Mouse (Mus musculus) liver, embryonic 14.5 days (tissue): ENCODE data around the gene Pmepa1. TPM values are rescaled to one million over a fixed set of nuclear protein-coding genes. Genes with fewer than 3 reads are reported as not detected.

Experiments
- ATAC-seq: fragments of 200-750 bp; cut with Nextera tagmentation; 2 replicates; pipeline ENCODE4 v1.8.0; 2017; ENCODE audit warnings: moderate number of reproducible peaks, mild to moderate bottlenecking, moderate library complexity; ENCODE audit not compliant: insufficient read depth
- DNase-seq, 3 experiments: peaks; one replicate each; pipeline ENCODE4 v3.0.0-alpha.2; 2012 to 2013; ENCODE audit warnings: low read depth in 3 of 3, low spot score in 3 of 3
- H3K27ac ChIP-seq: fragments of 300-500 bp; sonication (generic); 2 replicates; pipeline ENCODE4 v1.5.1; 2014; ENCODE audit warnings: moderate library complexity, mild to moderate bottlenecking, control low read depth, inconsistent platforms
- H3K27me3 ChIP-seq: fragments of 300-500 bp; sonication (generic); 2 replicates; pipeline ENCODE4 v1.6.1; 2014; ENCODE audit warnings: mild to moderate bottlenecking, low read length, moderate library complexity; ENCODE audit not compliant: control insufficient read depth, insufficient read depth
- H3K36me3 ChIP-seq: fragments of 300-500 bp; sonication (generic); replicated peaks from 2 replicates; pipeline ENCODE4 v1.6.1; 2014; ENCODE audit warnings: low read depth; ENCODE audit not compliant: control insufficient read depth, insufficient read depth
- H3K4me1 ChIP-seq, 2 experiments: fragments of 200-500 bp in 1 of 2; fragments of 300-500 bp in 1 of 2; sonication (generic) in 1 of 2; replicated peaks; 2 replicates each; pipeline ENCODE4 v1.6.1; 2012 to 2014; ENCODE audit warnings: antibody characterized with exemption in 1 of 2, inconsistent platforms in 1 of 2, low read length in 1 of 2; ENCODE audit not compliant: control insufficient read depth in 2 of 2, insufficient read depth in 2 of 2
- H3K4me2 ChIP-seq: fragments of 300-500 bp; sonication (generic); 2 replicates; pipeline ENCODE4 v1.6.1; 2014; ENCODE audit warnings: low read depth, mild to moderate bottlenecking, control low read depth, moderate library complexity
- H3K4me3 ChIP-seq, 2 experiments: fragments of 200-500 bp in 1 of 2; fragments of 300-500 bp in 1 of 2; sonication (generic) in 1 of 2; 2 replicates each; pipeline ENCODE4 v1.5.1; 2012 to 2014; ENCODE audit warnings: low read depth in 2 of 2, low read length in 2 of 2, mild to moderate bottlenecking in 2 of 2, control low read depth in 1 of 2, inconsistent platforms in 1 of 2, moderate library complexity in 1 of 2; ENCODE audit not compliant: insufficient read depth in 1 of 2
- H3K9ac ChIP-seq: fragments of 300-500 bp; sonication (generic); replicated peaks from 2 replicates; pipeline ENCODE4 v1.6.1; 2014; ENCODE audit warnings: mild to moderate bottlenecking, control low read depth, moderate library complexity
- H3K9me3 ChIP-seq: fragments of 300-500 bp; sonication (generic); 2 replicates; pipeline ENCODE4 v1.6.1; 2016; ENCODE audit warnings: low read length, mixed read lengths; ENCODE audit not compliant: control insufficient read depth
- CTCF ChIP-seq: IDR thresholded peaks from 2 replicates; pipeline ENCODE4 v1.5.1; 2016; ENCODE audit warnings: antibody characterized with exemption, low read depth, control low read depth
- EP300 ChIP-seq: IDR thresholded peaks from 2 replicates; pipeline ENCODE4 v1.6.1; 2016; ENCODE audit warnings: antibody characterized with exemption, low read depth
- WGBS: fragments of 180-500 bp; shearing (Covaris S2); extraction: QIAGEN DNeasy Blood & Tissue Kit; methylation state at CpG from one replicate; pipeline ENCODE4 v1.1.7; 2014; ENCODE audit not compliant: insufficient replicate concordance; 5-methylcytosine and 5-hydroxymethylcytosine counted together
- polyA plus RNA-seq, 2 experiments: library from polyadenylated mRNA; depleted of rRNA in 1 of 2; stranded (reverse) in 1 of 2; unstranded in 1 of 2; fragments of >200 nt; fragmentation: Nextera tagmentation in 1 of 2; extraction: Ambion mirVana in 1 of 2; gene quantifications; 2 replicates each; pipeline versions ENCODE4 v1.2.1 to v1.2.3; 2012 to 2014

Gene Pmepa1
- polyA plus RNA-seq, 2 experiments, result 0.04 to 0.20 TPM

- no peaks in the 10 kb centered on the region for H3K36me3 ChIP-seq
- H3K9me3 ChIP-seq, result no peaks in the 10 kb centered on the region
- no peak overlapping the region for H3K4me3 ChIP-seq
- no peak overlapping the region for H3K4me2 ChIP-seq
- no peaks in the 10 kb centered on the region for H3K27me3 ChIP-seq
- no peak overlapping the region for H3K9ac ChIP-seq
- no peak overlapping the region for H3K27ac ChIP-seq
- H3K4me1 ChIP-seq, result no peaks in the 10 kb centered on the region
- no peak for DNase-seq
- TF ChIP-seq EP300 (no peak), CTCF (no peak)
- ATAC-seq, result no peak
- WGBS, result 73% methylated on average over 20 of the region's 20 CpGs
Measured at GRCm38 (mm10) chr2:173245258-173245657, 31.1 kb downstream of the Pmepa1 start.

GRCm38 (mm10) chr2:173244108-173244507, 32.2 kb downstream of the Pmepa1 start:
- TF ChIP-seq EP300, result no peak
- no peak for TF ChIP-seq CTCF
- Histone ChIP-seq H3K4me2 (no peak overlapping the region), H3K4me3 (no peak overlapping the region), H3K36me3 (no peaks in the 10 kb centered on the region), H3K4me1 (no peaks in the 10 kb centered on the region), H3K9me3 (no peaks in the 10 kb centered on the region), H3K27me3 (no peaks in the 10 kb centered on the region), H3K9ac (no peak overlapping the region), H3K27ac (no peak overlapping the region)
- 56% methylated on average over 3 of the region's 3 CpGs for WGBS
- ATAC-seq (no peak), DNase-seq (no peak)

GRCm38 (mm10) chr2:173243616-173244015, 32.7 kb downstream of the Pmepa1 start:
- no peak for TF ChIP-seq CTCF
- no peak for TF ChIP-seq EP300
- Histone ChIP-seq H3K4me3 (no peak overlapping the region), H3K27ac (no peak overlapping the region), H3K4me2 (no peak overlapping the region), H3K9ac (no peak overlapping the region), H3K4me1 (no peaks in the 10 kb centered on the region), H3K9me3 (no peaks in the 10 kb centered on the region), H3K36me3 (no peaks in the 10 kb centered on the region), H3K27me3 (no peaks in the 10 kb centered on the region)
- ATAC-seq, result no peak
- DNase-seq, result no peak
- 57% methylated on average over 9 of the region's 9 CpGs for WGBS

GRCm38 (mm10) chr2:173242874-173243273, 33.5 kb downstream of the Pmepa1 start:
- TF ChIP-seq EP300 (no peak), CTCF (no peak)
- Histone ChIP-seq H3K27me3 (no peaks in the 10 kb centered on the region), H3K9me3 (no peaks in the 10 kb centered on the region), H3K4me3 (no peak overlapping the region), H3K27ac (no peak overlapping the region), H3K36me3 (no peaks in the 10 kb centered on the region), H3K4me1 (no peaks in the 10 kb centered on the region), H3K9ac (no peak overlapping the region), H3K4me2 (no peak overlapping the region)
- DNase-seq (no peak), ATAC-seq (no peak)
- WGBS, result 41% methylated on average over 12 of the region's 12 CpGs

GRCm38 (mm10) chr2:173240738-173241137, 35.6 kb downstream of the Pmepa1 start:
- TF ChIP-seq CTCF (no peak), EP300 (no peak)
- DNase-seq, result no peak
- ATAC-seq, result no peak
- no peak overlapping the region for H3K9ac ChIP-seq
- no peaks in the 10 kb centered on the region for H3K4me1 ChIP-seq
- WGBS, result 56% methylated on average over 9 of the region's 9 CpGs
- no peaks in the 10 kb centered on the region for H3K36me3 ChIP-seq
- no peak overlapping the region for H3K27ac ChIP-seq
- H3K27me3 ChIP-seq, result no peaks in the 10 kb centered on the region
- no peak overlapping the region for H3K4me2 ChIP-seq
- H3K9me3 ChIP-seq, result no peaks in the 10 kb centered on the region
- H3K4me3 ChIP-seq, result no peak overlapping the region

GRCm38 (mm10) chr2:173238522-173238921, 37.8 kb downstream of the Pmepa1 start:
- 42% methylated on average over 14 of the region's 14 CpGs for WGBS
- no peaks in the 10 kb centered on the region for H3K9me3 ChIP-seq

More at GRCm38 (mm10) chr2:173238522-173238921, 37.8 kb downstream of the Pmepa1 start:
- H3K27ac ChIP-seq, result no peak overlapping the region
- no peaks in the 10 kb centered on the region for H3K4me1 ChIP-seq
- no peak for ATAC-seq
- H3K4me2 ChIP-seq, result no peak overlapping the region
- DNase-seq, result no peak
- no peaks in the 10 kb centered on the region for H3K27me3 ChIP-seq
- no peaks in the 10 kb centered on the region for H3K36me3 ChIP-seq
- TF ChIP-seq CTCF (no peak), EP300 (no peak)
- H3K4me3 ChIP-seq, result no peak overlapping the region
- no peak overlapping the region for H3K9ac ChIP-seq
